Mouse (Mus musculus): Measurements from ENCODE around the gene Limk1. TPM values are rescaled to one million over a fixed set of nuclear protein-coding genes. Genes with fewer than 3 reads are reported as not detected.

The Limk1 gene
- polyA plus RNA-seq, 1 experiment: 22.3 TPM

GRCm38 (mm10) chr5:134688718-134689284 lies 403 bp upstream of the Limk1 start:
- TF ChIP-seq MYOG (IDR thresholded peaks at IDR 0.05; ENCODE audit: control insufficient read depth in 1 of 3, insufficient read depth in 1 of 3, insufficient read length in 2 of 3, low read depth in 2 of 3) (peak in 1 of 3 experiments; percentile 50), SRF (IDR thresholded peaks at IDR 0.05; ENCODE audit: control insufficient read depth, insufficient read length, low read depth) (peak; percentile 13), POLR2A (IDR thresholded peaks at IDR 0.05; ENCODE audit: insufficient read length, low read depth) (peak; percentile 47), MYOD1 (IDR thresholded peaks at IDR 0.05; ENCODE audit: control insufficient read depth in 1 of 3, insufficient read length in 2 of 3, low read depth in 2 of 3) (peak in 1 of 3 experiments; percentile 28), MAX (IDR thresholded peaks at IDR 0.05; ENCODE audit: low read depth) (no peak), CEBPB (IDR thresholded peaks at IDR 0.05; ENCODE audit: insufficient read depth, poor library complexity, severe bottlenecking) (no peak), POLR2AphosphoS2 (IDR thresholded peaks at IDR 0.05; ENCODE audit: insufficient read length, low read depth) (no peak)
- Histone ChIP-seq H3K4me2 (ENCODE audit: low read depth) (peak overlapping the region; percentile 70), H3ac (ENCODE audit: control insufficient read depth, insufficient read length) (peak overlapping the region; percentile 49), H3K36me3 (ENCODE audit: control insufficient read depth, insufficient read depth) (no peaks in the 10 kb centered on the region), H3K4me3 (peak overlapping the region; percentile 34), H3K27me3 (ENCODE audit: control insufficient read depth, insufficient read depth, insufficient read length) (no peaks in the 10 kb centered on the region), H3K79me2 (ENCODE audit: control insufficient read depth, insufficient read depth) (peaks cover 6% of the 10 kb centered on the region)

GRCm38 (mm10) chr5:134687187-134687586 lies 1.2 kb downstream of the Limk1 start:
- Histone ChIP-seq H3K4me3 (peak overlapping the region; percentile 34), H3K4me2 (ENCODE audit: low read depth) (peak overlapping the region; percentile 86), H3K79me2 (ENCODE audit: control insufficient read depth, insufficient read depth) (peaks cover 6% of the 10 kb centered on the region)

GRCm38 (mm10) chr5:134686541-134686940 lies 1.9 kb downstream of the Limk1 start:
- Histone ChIP-seq H3K36me3 (ENCODE audit: control insufficient read depth, insufficient read depth) (peaks cover 3% of the 10 kb centered on the region), H3ac (ENCODE audit: control insufficient read depth, insufficient read length) (no peak overlapping the region), H3K4me2 (ENCODE audit: low read depth) (no peak overlapping the region), H3K79me2 (ENCODE audit: control insufficient read depth, insufficient read depth) (peaks cover 6% of the 10 kb centered on the region), H3K27me3 (ENCODE audit: control insufficient read depth, insufficient read depth, insufficient read length) (no peaks in the 10 kb centered on the region), H3K4me3 (no peak overlapping the region)
- TF ChIP-seq TCF3 (IDR thresholded peaks at IDR 0.05; ENCODE audit: insufficient read length, low read depth): no peak
- TF ChIP-seq USF1 (IDR thresholded peaks at IDR 0.05; ENCODE audit: low read depth): no peak
- TF ChIP-seq MAX (IDR thresholded peaks at IDR 0.05; ENCODE audit: low read depth): no peak
- no peak for TF ChIP-seq MYOG (IDR thresholded peaks at IDR 0.05; ENCODE audit: control insufficient read depth in 1 of 3, insufficient read depth in 1 of 3, insufficient read length in 2 of 3, low read depth in 2 of 3)
- TF ChIP-seq SRF (IDR thresholded peaks at IDR 0.05; ENCODE audit: control insufficient read depth, insufficient read length, low read depth): no peak
- TF ChIP-seq E2F4 (IDR thresholded peaks at IDR 0.05; ENCODE audit: insufficient read depth): no peak
- TF ChIP-seq TCF12 (IDR thresholded peaks at IDR 0.05; ENCODE audit: insufficient read depth, poor library complexity, severe bottlenecking): no peak
- no peak for TF ChIP-seq REST (IDR thresholded peaks at IDR 0.05; ENCODE audit: insufficient read depth, insufficient read length)
- TF ChIP-seq POLR2AphosphoS2 (IDR thresholded peaks at IDR 0.05; ENCODE audit: insufficient read length, low read depth): no peak
- TF ChIP-seq CEBPB (IDR thresholded peaks at IDR 0.05; ENCODE audit: insufficient read depth, poor library complexity, severe bottlenecking): no peak
- TF ChIP-seq POLR2A (IDR thresholded peaks at IDR 0.05; ENCODE audit: insufficient read length, low read depth): no peak
- TF ChIP-seq MYOD1 (IDR thresholded peaks at IDR 0.05; ENCODE audit: control insufficient read depth in 1 of 3, insufficient read length in 2 of 3, low read depth in 2 of 3): no peak

More at GRCm38 (mm10) chr5:134687187-134687586, 1.2 kb downstream of the Limk1 start:
- Histone ChIP-seq H3K27me3 (ENCODE audit: control insufficient read depth, insufficient read depth, insufficient read length) (no peaks in the 10 kb centered on the region), H3ac (ENCODE audit: control insufficient read depth, insufficient read length) (no peak overlapping the region), H3K36me3 (ENCODE audit: control insufficient read depth, insufficient read depth) (peaks cover 3% of the 10 kb centered on the region)
- TF ChIP-seq CEBPB (IDR thresholded peaks at IDR 0.05; ENCODE audit: insufficient read depth, poor library complexity, severe bottlenecking) (no peak), POLR2AphosphoS2 (IDR thresholded peaks at IDR 0.05; ENCODE audit: insufficient read length, low read depth) (no peak), E2F4 (IDR thresholded peaks at IDR 0.05; ENCODE audit: insufficient read depth) (no peak), MAX (IDR thresholded peaks at IDR 0.05; ENCODE audit: low read depth) (no peak), SRF (IDR thresholded peaks at IDR 0.05; ENCODE audit: control insufficient read depth, insufficient read length, low read depth) (no peak), USF1 (IDR thresholded peaks at IDR 0.05; ENCODE audit: low read depth) (no peak), MYOD1 (IDR thresholded peaks at IDR 0.05; ENCODE audit: control insufficient read depth in 1 of 3, insufficient read length in 2 of 3, low read depth in 2 of 3) (no peak), TCF12 (IDR thresholded peaks at IDR 0.05; ENCODE audit: insufficient read depth, poor library complexity, severe bottlenecking) (no peak), TCF3 (IDR thresholded peaks at IDR 0.05; ENCODE audit: insufficient read length, low read depth) (no peak), POLR2A (IDR thresholded peaks at IDR 0.05; ENCODE audit: insufficient read length, low read depth) (no peak), REST (IDR thresholded peaks at IDR 0.05; ENCODE audit: insufficient read depth, insufficient read length) (no peak), MYOG (IDR thresholded peaks at IDR 0.05; ENCODE audit: control insufficient read depth in 1 of 3, insufficient read depth in 1 of 3, insufficient read length in 2 of 3, low read depth in 2 of 3) (no peak)

GRCm38 (mm10) chr5:134684398-134684797 lies 4.0 kb downstream of the Limk1 start:
- TF ChIP-seq TCF3 (IDR thresholded peaks at IDR 0.05; ENCODE audit: insufficient read length, low read depth) (no peak), MYOD1 (IDR thresholded peaks at IDR 0.05; ENCODE audit: control insufficient read depth in 1 of 3, insufficient read length in 2 of 3, low read depth in 2 of 3) (peak in 2 of 3 experiments; percentile 30 to 67), MYOG (IDR thresholded peaks at IDR 0.05; ENCODE audit: control insufficient read depth in 1 of 3, insufficient read depth in 1 of 3, insufficient read length in 2 of 3, low read depth in 2 of 3) (peak in 2 of 3 experiments; percentile 51 to 84), TCF12 (IDR thresholded peaks at IDR 0.05; ENCODE audit: insufficient read depth, poor library complexity, severe bottlenecking) (no peak)
- no peak overlapping the region for H3K4me3 ChIP-seq
- H3K79me2 ChIP-seq (ENCODE audit: control insufficient read depth, insufficient read depth): peaks cover 6% of the 10 kb centered on the region
- no peak overlapping the region for H3K4me2 ChIP-seq (ENCODE audit: low read depth)
- peaks cover 3% of the 10 kb centered on the region for H3K36me3 ChIP-seq (ENCODE audit: control insufficient read depth, insufficient read depth)
- H3K27me3 ChIP-seq (ENCODE audit: control insufficient read depth, insufficient read depth, insufficient read length): no peaks in the 10 kb centered on the region
- H3ac ChIP-seq (ENCODE audit: control insufficient read depth, insufficient read length): no peak overlapping the region

- Histone ChIP-seq H3ac (ENCODE audit: control insufficient read depth, insufficient read length) (no peak overlapping the region), H3K4me2 (ENCODE audit: low read depth) (no peak overlapping the region), H3K79me2 (ENCODE audit: control insufficient read depth, insufficient read depth) (peaks cover 6% of the 10 kb centered on the region), H3K36me3 (ENCODE audit: control insufficient read depth, insufficient read depth) (peaks cover 3% of the 10 kb centered on the region), H3K27me3 (ENCODE audit: control insufficient read depth, insufficient read depth, insufficient read length) (no peaks in the 10 kb centered on the region), H3K4me3 (no peak overlapping the region)
- no peak for TF ChIP-seq MYOD1 (IDR thresholded peaks at IDR 0.05; ENCODE audit: control insufficient read depth in 1 of 3, insufficient read length in 2 of 3, low read depth in 2 of 3)
- no peak for TF ChIP-seq REST (IDR thresholded peaks at IDR 0.05; ENCODE audit: insufficient read depth, insufficient read length)
- no peak for TF ChIP-seq SRF (IDR thresholded peaks at IDR 0.05; ENCODE audit: control insufficient read depth, insufficient read length, low read depth)
- no peak for TF ChIP-seq MAX (IDR thresholded peaks at IDR 0.05; ENCODE audit: low read depth)
- TF ChIP-seq CEBPB (IDR thresholded peaks at IDR 0.05; ENCODE audit: insufficient read depth, poor library complexity, severe bottlenecking): no peak
- no peak for TF ChIP-seq POLR2A (IDR thresholded peaks at IDR 0.05; ENCODE audit: insufficient read length, low read depth)
- no peak for TF ChIP-seq POLR2AphosphoS2 (IDR thresholded peaks at IDR 0.05; ENCODE audit: insufficient read length, low read depth)
- TF ChIP-seq TCF12 (IDR thresholded peaks at IDR 0.05; ENCODE audit: insufficient read depth, poor library complexity, severe bottlenecking): no peak
- no peak for TF ChIP-seq E2F4 (IDR thresholded peaks at IDR 0.05; ENCODE audit: insufficient read depth)
- no peak for TF ChIP-seq TCF3 (IDR thresholded peaks at IDR 0.05; ENCODE audit: insufficient read length, low read depth)
- TF ChIP-seq MYOG (IDR thresholded peaks at IDR 0.05; ENCODE audit: control insufficient read depth in 1 of 3, insufficient read depth in 1 of 3, insufficient read length in 2 of 3, low read depth in 2 of 3): no peak
Observed at GRCm38 (mm10) chr5:134683813-134684212, 4.6 kb downstream of the Limk1 start.
